Mouse (Mus musculus) olfactory bulb, adult 2 months (tissue): Measurements from ENCODE around the gene Prkar2a.

Experiments
- CTCF ChIP-seq: fragments of 200-500 bp; IDR thresholded peaks from 2 replicates; pipeline ENCODE4 v1.5.1; 2012; ENCODE audit warnings: low read depth, mild to moderate bottlenecking, low read length, moderate library complexity; ENCODE audit not compliant: insufficient read depth
- POLR2A ChIP-seq: fragments of 200-500 bp; IDR thresholded peaks from 2 replicates; pipeline ENCODE4 v1.6.1; 2012; ENCODE audit warnings: mild to moderate bottlenecking, low read depth, low read length, moderate library complexity; ENCODE audit not compliant: insufficient read depth

DNA sequence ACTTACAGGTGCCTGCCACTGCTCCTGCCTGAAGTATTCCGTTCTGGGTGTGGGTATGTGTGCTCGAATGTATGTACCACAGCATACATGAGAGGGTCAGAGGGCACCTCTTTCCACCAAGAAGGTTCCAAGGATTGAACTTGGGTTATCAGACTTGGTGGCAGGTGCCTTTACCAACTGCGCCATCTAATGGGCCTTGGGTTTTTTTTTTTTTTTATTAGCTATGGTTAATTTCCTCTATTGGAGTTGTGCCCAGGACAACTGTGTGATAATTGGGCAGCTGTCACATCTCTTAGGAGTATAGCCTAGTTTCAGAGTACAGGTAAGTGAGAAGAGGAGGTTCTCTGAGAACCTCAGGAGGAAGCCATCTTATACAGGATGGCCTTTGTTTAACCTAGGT is 110.5 kb downstream of the Prkar2a start:
- TF ChIP-seq CTCF (no peak), POLR2A (no peak)
